Mouse (Mus musculus): Measurements from ENCODE around the gene 4933407L21Rik.
"Not testable (repeated sequence)": the region's sequence is repeated elsewhere in the genome, so short reads cannot be mapped to it uniquely, and the experiment has no call there.

Gene 4933407L21Rik

DNA sequence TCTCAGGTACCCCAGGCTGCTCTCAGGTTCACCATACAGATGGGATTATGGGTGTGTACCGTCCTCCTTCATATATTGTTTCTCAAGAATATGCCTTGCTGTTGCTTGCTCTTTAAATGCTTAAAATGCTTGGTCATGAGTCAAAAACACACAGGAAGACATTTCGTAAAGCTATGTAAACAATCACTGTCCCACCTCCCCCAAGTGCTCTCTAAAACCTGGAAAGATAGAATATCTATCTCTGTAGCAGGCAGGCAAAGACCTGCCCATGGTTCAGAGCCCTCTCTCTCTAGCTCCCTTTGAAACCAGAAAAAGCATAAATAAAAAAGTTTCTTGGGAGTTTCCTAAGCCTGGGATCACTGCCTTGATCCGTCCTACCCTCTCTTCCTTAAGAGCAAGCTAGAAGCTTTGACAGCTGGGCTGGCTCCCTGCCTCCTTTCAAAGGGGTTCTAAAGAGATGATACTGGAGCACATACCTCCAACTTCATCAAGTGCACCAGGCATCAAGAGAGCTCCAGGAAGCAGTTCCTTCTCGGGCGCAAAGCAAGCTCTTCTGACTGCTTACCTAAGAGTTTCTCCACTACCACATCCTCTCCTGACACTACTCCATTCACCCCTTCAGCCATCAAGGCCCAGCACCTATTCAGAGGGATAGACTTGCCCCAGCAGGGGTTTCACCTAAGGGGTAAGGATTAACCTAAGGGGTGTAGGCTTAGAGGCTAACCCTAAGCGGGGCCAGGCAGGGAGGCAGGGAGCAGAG lies 31.0 kb downstream of the 4933407L21Rik start:
- DNase-seq (ENCODE audit: low read depth, low spot score), result no peak

GRCm38 (mm10) chr1:85959889-85960276 lies 31.6 kb downstream of the 4933407L21Rik start:
- DNase-seq (ENCODE audit: low read depth, low spot score), result no peak

GRCm38 (mm10) chr1:85960873-85961272 lies 32.6 kb downstream of the 4933407L21Rik start, which contains the start of gene Gpr55:
Gene Gpr55, minus strand, starts transcription at chr1:85961007.
- DNase-seq (ENCODE audit: low read depth, low spot score), result no peak

GRCm38 (mm10) chr1:85962081-85962480 lies 33.8 kb downstream of the 4933407L21Rik start:
- no peak for DNase-seq (ENCODE audit: low read depth, low spot score)

GRCm38 (mm10) chr1:85965856-85966255 lies 37.6 kb downstream of the 4933407L21Rik start:
- DNase-seq (ENCODE audit: low read depth, low spot score), result no peak

GRCm38 (mm10) chr1:85969081-85969480 lies 40.8 kb downstream of the 4933407L21Rik start:
- no peak for DNase-seq (ENCODE audit: low read depth, low spot score)

DNA sequence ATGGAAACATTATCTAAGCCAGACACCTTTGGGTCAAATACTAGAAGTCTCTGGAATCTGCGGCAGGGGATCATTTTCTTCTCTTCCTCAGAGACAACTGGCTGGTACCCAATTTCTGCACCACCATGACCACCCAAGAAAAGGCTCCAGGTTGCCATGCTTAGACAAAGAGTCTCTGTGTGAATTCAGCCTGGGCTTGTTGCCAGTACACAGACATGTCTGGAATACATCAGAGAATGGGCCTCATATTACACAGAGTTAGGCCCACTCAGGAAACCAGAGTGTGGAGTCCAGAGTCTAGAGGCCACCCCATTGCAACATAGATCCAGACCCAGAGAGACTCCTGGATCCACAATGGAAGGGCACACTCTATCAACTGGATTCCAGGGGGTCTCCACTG lies 41.2 kb downstream of the 4933407L21Rik start:
- no peak for DNase-seq (ENCODE audit: low read depth, low spot score)

DNA sequence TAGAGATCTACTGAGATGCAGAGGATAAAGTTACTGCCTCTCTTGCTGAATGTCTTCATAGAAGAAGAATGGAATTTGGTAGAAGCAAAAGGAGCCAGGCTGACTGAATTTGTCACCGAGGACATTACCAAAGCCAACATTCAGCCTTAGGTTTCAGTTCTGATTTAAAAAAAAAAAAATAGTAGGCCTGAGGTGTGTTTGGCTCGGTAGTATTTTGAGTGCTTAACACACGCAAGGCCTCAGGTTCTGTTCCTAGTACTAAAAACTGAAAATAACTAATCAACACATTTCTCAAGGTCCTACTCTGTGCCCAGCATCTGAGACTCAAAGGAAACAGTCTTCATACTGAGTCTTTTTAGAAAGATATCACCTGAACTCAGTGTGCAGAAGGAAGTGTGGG lies 42.8 kb downstream of the 4933407L21Rik start:
- no peak for DNase-seq (ENCODE audit: low read depth, low spot score)

DNA sequence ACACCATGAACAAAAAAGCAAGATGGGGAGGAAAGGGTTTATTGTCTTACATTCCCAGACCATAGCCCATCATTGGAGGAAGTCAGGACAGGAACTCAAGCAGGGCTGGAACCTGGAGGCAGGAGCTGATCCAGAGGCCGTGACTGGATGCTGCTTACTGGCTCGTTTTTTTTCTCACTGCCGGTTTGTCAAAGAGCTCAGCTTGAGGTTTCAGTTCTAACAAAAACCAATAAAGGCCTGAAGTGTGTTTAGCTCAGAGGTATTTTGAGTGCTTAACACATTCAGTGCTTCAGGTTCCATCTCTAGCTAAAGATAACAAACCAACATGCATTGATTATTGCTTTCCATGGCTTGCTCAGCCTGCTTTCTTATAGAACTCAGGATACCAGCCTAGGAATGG lies 44.1 kb downstream of the 4933407L21Rik start:
- DNase-seq (ENCODE audit: low read depth, low spot score), result no peak

DNA sequence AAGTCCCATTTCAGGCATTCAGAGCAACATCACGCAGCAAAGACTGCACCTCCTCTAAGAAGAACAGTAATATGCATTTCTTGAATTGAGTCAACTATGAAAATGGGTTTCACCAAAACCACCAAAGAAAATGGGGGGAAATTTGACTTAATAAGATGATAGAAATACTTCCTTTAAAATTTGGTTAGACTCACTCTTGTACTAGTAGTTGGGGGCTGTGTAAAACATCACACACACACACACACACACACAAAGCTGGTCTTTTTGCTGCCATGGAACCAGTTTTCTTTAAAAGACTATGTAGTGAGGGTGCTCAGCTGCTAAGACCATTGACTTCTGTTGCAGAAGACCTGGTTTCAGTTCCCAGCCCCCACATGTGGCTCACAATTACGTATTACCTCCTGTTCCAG lies 45.2 kb downstream of the 4933407L21Rik start:
- DNase-seq (ENCODE audit: low read depth, low spot score), result no peak

DNA sequence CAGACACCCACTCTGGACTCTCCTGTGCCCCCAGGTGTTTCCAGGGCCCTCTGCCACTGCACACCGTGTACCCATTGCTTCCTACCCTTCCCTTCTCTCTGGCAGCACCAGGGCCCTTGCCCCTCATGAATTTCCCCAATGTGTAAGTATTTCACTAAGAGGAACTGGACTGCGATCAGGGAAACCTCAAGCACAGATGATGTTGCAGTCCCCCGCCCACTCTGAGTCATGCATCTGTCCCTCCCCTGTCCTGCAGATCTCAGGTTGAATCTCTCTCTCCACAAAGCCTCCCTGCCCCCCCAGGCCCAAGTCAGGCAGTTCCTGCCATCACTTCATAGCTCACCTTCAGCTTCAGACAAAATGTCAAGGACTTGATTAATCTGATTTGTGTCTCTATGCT lies 49.4 kb downstream of the 4933407L21Rik start:
- no peak for DNase-seq (ENCODE audit: low read depth, low spot score)

GRCm38 (mm10) chr1:85981738-85982357 lies 53.6 kb downstream of the 4933407L21Rik start:
- no peak for DNase-seq (ENCODE audit: low read depth, low spot score)

GRCm38 (mm10) chr1:85985784-85986183 lies 57.5 kb downstream of the 4933407L21Rik start:
- no peak for DNase-seq (ENCODE audit: low read depth, low spot score)

GRCm38 (mm10) chr1:85988351-85988750 lies 60.1 kb downstream of the 4933407L21Rik start:
- no peak for DNase-seq (ENCODE audit: low read depth, low spot score)

- not testable (repeated sequence) for DNase-seq (ENCODE audit: low read depth, low spot score)
These were observed 60.6 kb downstream of the 4933407L21Rik start for GRCm38 (mm10) chr1:85988882-85989281.

Data from WW6 (cell line).